Mouse (Mus musculus): ENCODE data around the gene Fryl. TPM values are rescaled to one million over a fixed set of nuclear protein-coding genes. Genes with fewer than 3 reads are reported as not detected.

Fryl gene
- polyA plus RNA-seq, 1 experiment from 2014 or later: 24.2 TPM

GRCm38 (mm10) chr5:73144987-73145386 is 111.4 kb downstream of the Fryl start:
- Histone ChIP-seq H3K27me3 (ENCODE audit: control insufficient read depth, insufficient read depth, low read length) (no peaks in the 10 kb centered on the region), H3K4me2 (ENCODE audit: low read depth, severe bottlenecking) (no peak overlapping the region), H3K9ac (ENCODE audit: low read length) (no peak overlapping the region), H3K27ac (replicated peaks; ENCODE audit: low read depth, low read length) (no peak overlapping the region), H3K4me1 (ENCODE audit: control insufficient read depth, insufficient read depth, low read length) (no peaks in the 10 kb centered on the region), H3K36me3 (ENCODE audit: control insufficient read depth, insufficient read depth, low read length) (no peaks in the 10 kb centered on the region), H3K4me3 (ENCODE audit: low read depth, low read length) (no peak overlapping the region), H3K9me3 (ENCODE audit: control insufficient read depth, low read length) (no peaks in the 10 kb centered on the region)
- 88% methylated on average over 11 of the region's 11 CpGs for WGBS
- ATAC-seq (ENCODE audit: insufficient number of reproducible peaks, low FRiP score, low TSS enrichment, low read depth): no peak
- DNase-seq (ENCODE audit: low spot score): no peak

- no peaks in the 10 kb centered on the region for H3K9me3 ChIP-seq (ENCODE audit: control insufficient read depth, low read length)
Observed at GRCm38 (mm10) chr5:73141712-73142111, 114.7 kb downstream of the Fryl start.

GRCm38 (mm10) chr5:73141161-73141560 is 115.3 kb downstream of the Fryl start:
- Histone ChIP-seq H3K9me3 (ENCODE audit: control insufficient read depth, low read length) (no peaks in the 10 kb centered on the region), H3K9ac (ENCODE audit: low read length) (no peak overlapping the region), H3K27me3 (ENCODE audit: control insufficient read depth, insufficient read depth, low read length) (no peaks in the 10 kb centered on the region), H3K4me2 (ENCODE audit: low read depth, severe bottlenecking) (no peak overlapping the region), H3K4me1 (ENCODE audit: control insufficient read depth, insufficient read depth, low read length) (no peaks in the 10 kb centered on the region), H3K4me3 (ENCODE audit: low read depth, low read length) (no peak overlapping the region), H3K36me3 (ENCODE audit: control insufficient read depth, insufficient read depth, low read length) (no peaks in the 10 kb centered on the region), H3K27ac (replicated peaks; ENCODE audit: low read depth, low read length) (no peak overlapping the region)
- 90% methylated on average over 8 of the region's 8 CpGs for WGBS
- ATAC-seq (ENCODE audit: insufficient number of reproducible peaks, low FRiP score, low TSS enrichment, low read depth) (no peak), DNase-seq (ENCODE audit: low spot score) (no peak)

More at GRCm38 (mm10) chr5:73141712-73142111, 114.7 kb downstream of the Fryl start:
- WGBS: 84% methylated on average over 2 of the region's 2 CpGs
- DNase-seq (ENCODE audit: low spot score): no peak
- Histone ChIP-seq H3K4me3 (ENCODE audit: low read depth, low read length) (no peak overlapping the region), H3K4me1 (ENCODE audit: control insufficient read depth, insufficient read depth, low read length) (no peaks in the 10 kb centered on the region), H3K9ac (ENCODE audit: low read length) (no peak overlapping the region), H3K4me2 (ENCODE audit: low read depth, severe bottlenecking) (no peak overlapping the region), H3K27ac (replicated peaks; ENCODE audit: low read depth, low read length) (no peak overlapping the region), H3K36me3 (ENCODE audit: control insufficient read depth, insufficient read depth, low read length) (no peaks in the 10 kb centered on the region), H3K27me3 (ENCODE audit: control insufficient read depth, insufficient read depth, low read length) (no peaks in the 10 kb centered on the region)
- ATAC-seq (ENCODE audit: insufficient number of reproducible peaks, low FRiP score, low TSS enrichment, low read depth): no peak

- no peak overlapping the region for H3K9ac ChIP-seq (ENCODE audit: low read length)
- no peaks in the 10 kb centered on the region; the same call in 1 of the 2 replicates for H3K36me3 ChIP-seq (ENCODE audit: control insufficient read depth, insufficient read depth, low read length)
- ATAC-seq (ENCODE audit: insufficient number of reproducible peaks, low FRiP score, low TSS enrichment, low read depth) (no peak), DNase-seq (ENCODE audit: low spot score) (no peak)
- H3K27ac ChIP-seq (replicated peaks; ENCODE audit: low read depth, low read length): no peak overlapping the region
- H3K4me1 ChIP-seq (ENCODE audit: control insufficient read depth, insufficient read depth, low read length): no peaks in the 10 kb centered on the region
- no peak overlapping the region for H3K4me3 ChIP-seq (ENCODE audit: low read depth, low read length)
- no peak overlapping the region for H3K4me2 ChIP-seq (ENCODE audit: low read depth, severe bottlenecking)
- 74% methylated on average over 9 of the region's 9 CpGs for WGBS
- no peaks in the 10 kb centered on the region for H3K27me3 ChIP-seq (ENCODE audit: control insufficient read depth, insufficient read depth, low read length)
- no peaks in the 10 kb centered on the region for H3K9me3 ChIP-seq (ENCODE audit: control insufficient read depth, low read length)
Observed at GRCm38 (mm10) chr5:73137561-73137960, 118.9 kb downstream of the Fryl start.

- Histone ChIP-seq H3K27ac (replicated peaks; ENCODE audit: low read depth, low read length) (no peak overlapping the region), H3K9ac (ENCODE audit: low read length) (no peak overlapping the region), H3K4me2 (ENCODE audit: low read depth, severe bottlenecking) (no peak overlapping the region), H3K36me3 (ENCODE audit: control insufficient read depth, insufficient read depth, low read length) (peaks cover 4% of the 10 kb centered on the region; the same call in 1 of the 2 replicates), H3K4me3 (ENCODE audit: low read depth, low read length) (no peak overlapping the region), H3K4me1 (ENCODE audit: control insufficient read depth, insufficient read depth, low read length) (no peaks in the 10 kb centered on the region), H3K9me3 (ENCODE audit: control insufficient read depth, low read length) (no peaks in the 10 kb centered on the region), H3K27me3 (ENCODE audit: control insufficient read depth, insufficient read depth, low read length) (no peaks in the 10 kb centered on the region)
- no peak for DNase-seq (ENCODE audit: low spot score)
- ATAC-seq (ENCODE audit: insufficient number of reproducible peaks, low FRiP score, low TSS enrichment, low read depth): no peak
- 91% methylated on average over 2 of the region's 2 CpGs for WGBS
Observed at GRCm38 (mm10) chr5:73135959-73136358, 120.5 kb downstream of the Fryl start.

- Histone ChIP-seq H3K4me3 (ENCODE audit: low read depth, low read length) (no peak overlapping the region), H3K4me2 (ENCODE audit: low read depth, severe bottlenecking) (no peak overlapping the region), H3K4me1 (ENCODE audit: control insufficient read depth, insufficient read depth, low read length) (no peaks in the 10 kb centered on the region), H3K9ac (ENCODE audit: low read length) (no peak overlapping the region), H3K27me3 (ENCODE audit: control insufficient read depth, insufficient read depth, low read length) (no peaks in the 10 kb centered on the region), H3K36me3 (ENCODE audit: control insufficient read depth, insufficient read depth, low read length) (peaks cover 4% of the 10 kb centered on the region; the same call in 1 of the 2 replicates), H3K27ac (replicated peaks; ENCODE audit: low read depth, low read length) (no peak overlapping the region), H3K9me3 (ENCODE audit: control insufficient read depth, low read length) (no peaks in the 10 kb centered on the region)
- WGBS: 92% methylated on average over 11 of the region's 11 CpGs
- DNase-seq (ENCODE audit: low spot score): no peak
- no peak for ATAC-seq (ENCODE audit: insufficient number of reproducible peaks, low FRiP score, low TSS enrichment, low read depth)
Observed at GRCm38 (mm10) chr5:73135131-73135530, 121.3 kb downstream of the Fryl start.

- Histone ChIP-seq H3K36me3 (ENCODE audit: control insufficient read depth, insufficient read depth, low read length) (peaks cover 4% of the 10 kb centered on the region; the same call in 1 of the 2 replicates), H3K27ac (replicated peaks; ENCODE audit: low read depth, low read length) (no peak overlapping the region), H3K4me2 (ENCODE audit: low read depth, severe bottlenecking) (no peak overlapping the region), H3K9me3 (ENCODE audit: control insufficient read depth, low read length) (no peaks in the 10 kb centered on the region), H3K9ac (ENCODE audit: low read length) (no peak overlapping the region), H3K4me1 (ENCODE audit: control insufficient read depth, insufficient read depth, low read length) (no peaks in the 10 kb centered on the region), H3K4me3 (ENCODE audit: low read depth, low read length) (no peak overlapping the region), H3K27me3 (ENCODE audit: control insufficient read depth, insufficient read depth, low read length) (no peaks in the 10 kb centered on the region)
- ATAC-seq (ENCODE audit: insufficient number of reproducible peaks, low FRiP score, low TSS enrichment, low read depth) (no peak), DNase-seq (ENCODE audit: low spot score) (no peak)
- WGBS: 61% methylated on average over 5 of the region's 5 CpGs
Observed at GRCm38 (mm10) chr5:73133833-73134185, 122.6 kb downstream of the Fryl start.

GRCm38 (mm10) chr5:73132998-73133832 is 123.2 kb downstream of the Fryl start:
- ATAC-seq (ENCODE audit: insufficient number of reproducible peaks, low FRiP score, low TSS enrichment, low read depth) (no peak), DNase-seq (ENCODE audit: low spot score) (no peak)
- Histone ChIP-seq H3K4me1 (ENCODE audit: control insufficient read depth, insufficient read depth, low read length) (no peaks in the 10 kb centered on the region), H3K27me3 (ENCODE audit: control insufficient read depth, insufficient read depth, low read length) (no peaks in the 10 kb centered on the region), H3K27ac (replicated peaks; ENCODE audit: low read depth, low read length) (no peak overlapping the region), H3K9ac (ENCODE audit: low read length) (no peak overlapping the region), H3K4me2 (ENCODE audit: low read depth, severe bottlenecking) (no peak overlapping the region), H3K36me3 (ENCODE audit: control insufficient read depth, insufficient read depth, low read length) (peaks cover 4% of the 10 kb centered on the region; the same call in 1 of the 2 replicates), H3K4me3 (ENCODE audit: low read depth, low read length) (no peak overlapping the region), H3K9me3 (ENCODE audit: control insufficient read depth, low read length) (no peaks in the 10 kb centered on the region)
- WGBS: 93% methylated on average over 29 of the region's 29 CpGs

Data from limb, embryonic 11.5 days (tissue).